Mouse (Mus musculus) stomach, postnatal 0 days (tissue): ENCODE measurements at regions not wholly inside any gene's neighbourhood (a gene's known extent, or its start where the extent isn't known, plus 50 kb on each side); places are given as distances from the start of the nearest gene placed in this dataset.

Experiments used
- ATAC-seq: fragments of 200-750 bp; cut with Nextera tagmentation; 2 replicates; pipeline ENCODE4 v1.8.0; 2017; ENCODE audit not compliant: low FRiP score, low TSS enrichment
- DNase-seq: peaks from one replicate; pipeline ENCODE4 v3.0.0-alpha.2; 2016; ENCODE audit warnings: low spot score
- H3K27ac ChIP-seq: fragments of 300-500 bp; sonication (generic); replicated peaks from 2 replicates; pipeline ENCODE4 v1.5.1; 2014; ENCODE audit warnings: mild to moderate bottlenecking, control low read depth
- H3K27me3 ChIP-seq: fragments of 300-500 bp; sonication (generic); 2 replicates; pipeline ENCODE4 v1.6.1; 2014; ENCODE audit warnings: low read length; ENCODE audit not compliant: control insufficient read depth, insufficient read depth
- H3K36me3 ChIP-seq: fragments of 300-500 bp; sonication (generic); 2 replicates; pipeline ENCODE4 v1.6.1; 2014; ENCODE audit warnings: low read length, mixed read lengths; ENCODE audit not compliant: control insufficient read depth, insufficient read depth
- H3K4me1 ChIP-seq: fragments of 300-500 bp; sonication (generic); replicated peaks from 2 replicates; pipeline ENCODE4 v1.6.1; 2014; ENCODE audit warnings: antibody characterized with exemption; ENCODE audit not compliant: control insufficient read depth, insufficient read depth
- H3K4me2 ChIP-seq: fragments of 300-500 bp; sonication (generic); replicated peaks from 2 replicates; pipeline ENCODE4 v1.6.1; 2014; ENCODE audit warnings: low read depth, mild to moderate bottlenecking, control low read depth, moderate library complexity
- H3K4me3 ChIP-seq: fragments of 300-500 bp; sonication (generic); 2 replicates; pipeline ENCODE4 v1.5.1; 2014; ENCODE audit warnings: low read depth, low read length, control low read depth
- H3K9ac ChIP-seq: fragments of 300-500 bp; sonication (generic); 2 replicates; pipeline ENCODE4 v1.6.1; 2014; ENCODE audit warnings: mild to moderate bottlenecking, low read length, control low read depth, mixed read lengths
- H3K9me3 ChIP-seq: fragments of 300-500 bp; sonication (generic); 2 replicates; pipeline ENCODE4 v1.6.1; 2016; ENCODE audit warnings: low read length; ENCODE audit not compliant: control insufficient read depth
- CTCF ChIP-seq: IDR thresholded peaks from 2 replicates; pipeline ENCODE4 v1.5.1; 2016; ENCODE audit warnings: antibody characterized with exemption, low read depth, mild to moderate bottlenecking, moderate library complexity
- EP300 ChIP-seq: optimal IDR thresholded peaks from 2 replicates; pipeline ENCODE3; 2016; ENCODE audit warnings: antibody characterized with exemption
- WGBS: fragments of 180-500 bp; shearing (Covaris S2); extraction: QIAGEN DNeasy Blood & Tissue Kit; methylation state at CpG from one replicate; pipeline ENCODE4 v1.1.7; 2014; 5-methylcytosine and 5-hydroxymethylcytosine counted together

GRCm38 (mm10) chr5:132796061-132796460 is 252.9 kb upstream of the Auts2 start:
- ATAC-seq: no peak
- no peak overlapping the region for H3K4me2 ChIP-seq
- WGBS: 95% methylated on average over 1 of the region's 1 CpGs
- no peak for TF ChIP-seq EP300
- H3K27ac ChIP-seq: no peak overlapping the region
- no peak overlapping the region for H3K4me3 ChIP-seq
- H3K27me3 ChIP-seq: no peaks in the 10 kb centered on the region
- no peaks in the 10 kb centered on the region for H3K36me3 ChIP-seq
- no peaks in the 10 kb centered on the region for H3K4me1 ChIP-seq
- H3K9me3 ChIP-seq: no peaks in the 10 kb centered on the region
- no peak overlapping the region for H3K9ac ChIP-seq
- DNase-seq: no peak

GRCm38 (mm10) chr5:132792484-132792883 is 249.3 kb upstream of the Auts2 start:
- no peak for TF ChIP-seq EP300
- TF ChIP-seq CTCF: no peak

GRCm38 (mm10) chr5:132785291-132785690 is 242.1 kb upstream of the Auts2 start:
- no peak for DNase-seq
- TF ChIP-seq EP300 (no peak), CTCF (no peak)
- H3K36me3 ChIP-seq: no peaks in the 10 kb centered on the region

More at GRCm38 (mm10) chr5:132792484-132792883, 249.3 kb upstream of the Auts2 start:
- H3K4me1 ChIP-seq: no peaks in the 10 kb centered on the region
- 64% methylated on average over 5 of the region's 5 CpGs for WGBS
- H3K27ac ChIP-seq: no peak overlapping the region
- no peak overlapping the region for H3K9ac ChIP-seq
- ATAC-seq (no peak), DNase-seq (no peak)
- no peak overlapping the region for H3K4me3 ChIP-seq
- H3K36me3 ChIP-seq: no peaks in the 10 kb centered on the region
- H3K27me3 ChIP-seq: no peaks in the 10 kb centered on the region
- no peak overlapping the region for H3K4me2 ChIP-seq
- no peaks in the 10 kb centered on the region for H3K9me3 ChIP-seq

GRCm38 (mm10) chr5:132784791-132785190 is 241.6 kb upstream of the Auts2 start:
- TF ChIP-seq EP300 (no peak), CTCF (no peak)
- no peaks in the 10 kb centered on the region for H3K9me3 ChIP-seq
- H3K4me2 ChIP-seq: no peak overlapping the region
- DNase-seq (no peak), ATAC-seq (no peak)
- no peaks in the 10 kb centered on the region for H3K27me3 ChIP-seq
- H3K4me1 ChIP-seq: no peaks in the 10 kb centered on the region
- no peaks in the 10 kb centered on the region for H3K36me3 ChIP-seq
- no peak overlapping the region for H3K27ac ChIP-seq
- 71% methylated on average over 4 of the region's 4 CpGs for WGBS
- H3K9ac ChIP-seq: no peak overlapping the region
- no peak overlapping the region for H3K4me3 ChIP-seq

More at GRCm38 (mm10) chr5:132785291-132785690, 242.1 kb upstream of the Auts2 start:
- no peak overlapping the region for H3K4me3 ChIP-seq
- no peaks in the 10 kb centered on the region for H3K4me1 ChIP-seq
- H3K9me3 ChIP-seq: no peaks in the 10 kb centered on the region
- H3K27ac ChIP-seq: no peak overlapping the region
- no peaks in the 10 kb centered on the region for H3K27me3 ChIP-seq
- H3K4me2 ChIP-seq: no peak overlapping the region
- no peak for ATAC-seq
- H3K9ac ChIP-seq: no peak overlapping the region
- 40% methylated on average over 3 of the region's 3 CpGs for WGBS

GRCm38 (mm10) chr5:132774141-132774680 is 231.1 kb upstream of the Auts2 start:
- H3K36me3 ChIP-seq: no peaks in the 10 kb centered on the region
- no peak overlapping the region for H3K27ac ChIP-seq
- H3K4me2 ChIP-seq: no peak overlapping the region
- ATAC-seq (no peak), DNase-seq (no peak)
- no peaks in the 10 kb centered on the region for H3K9me3 ChIP-seq
- TF ChIP-seq EP300 (no peak), CTCF (no peak)
- H3K9ac ChIP-seq: no peak overlapping the region
- 72% methylated on average over 1 of the region's 1 CpGs for WGBS
- no peaks in the 10 kb centered on the region for H3K4me1 ChIP-seq
- H3K4me3 ChIP-seq: no peak overlapping the region
- H3K27me3 ChIP-seq: no peaks in the 10 kb centered on the region

- Histone ChIP-seq H3K27ac (no peak overlapping the region), H3K36me3 (no peaks in the 10 kb centered on the region), H3K9ac (no peak overlapping the region), H3K4me3 (no peak overlapping the region), H3K4me2 (no peak overlapping the region), H3K9me3 (no peaks in the 10 kb centered on the region), H3K4me1 (no peaks in the 10 kb centered on the region), H3K27me3 (no peaks in the 10 kb centered on the region)
- no peak for DNase-seq
- 61% methylated on average over 4 of the region's 4 CpGs for WGBS
- TF ChIP-seq EP300 (no peak), CTCF (no peak)
- ATAC-seq: no peak
These were observed 217.3 kb upstream of the Auts2 start for GRCm38 (mm10) chr5:132760396-132760795.
